In the genomic region with DNA sequence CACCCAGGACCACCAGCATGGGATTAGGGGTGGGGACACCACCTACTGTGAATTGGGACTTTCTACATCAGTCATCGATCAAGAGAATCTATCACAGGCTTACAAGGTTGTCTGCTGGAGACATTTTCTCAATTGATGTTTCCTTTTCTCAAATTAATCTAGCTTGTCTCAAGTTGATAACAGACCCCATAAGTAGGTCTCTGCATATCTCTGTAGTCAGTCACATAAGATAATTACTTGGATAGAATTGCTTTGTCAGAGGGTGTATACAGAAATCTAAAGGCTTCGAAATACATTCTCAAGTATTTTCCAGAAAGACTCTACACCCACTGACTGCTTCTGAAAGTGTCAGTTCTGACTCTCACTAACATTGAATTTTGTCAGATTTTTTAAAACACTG, we compare ENCODE assay signal across 20 mouse cellular contexts.
"Had no signal": no experiment of that assay in that cellular context is flagged by ENCODE, and none has a peak within 500 bp of the region (broad histone marks: within the 10 kb centered on the region; RNA-seq: fewer than 3 reads in every experiment).

No protein-coding gene starts in this region.

- H3K9me3 ChIP-seq: limb, embryonic 10.5 days; limb, embryonic 13.5 days; midbrain, embryonic 13.5 days; neural tube, embryonic 13.5 days; stomach, embryonic 15.5 days had no signal

- DNase-seq: kidney, adult 11 months; kidney, adult 8-10 months; kidney, postnatal 14 days; layer of hippocampus, adult 9-11 months; lung, embryonic 14.5 days; retina, postnatal 1 day; right cerebral cortex, postnatal 25 days; spleen, adult 18-20 months; thymus, postnatal 25 days had no signal

- H3K4me1 ChIP-seq: kidney, embryonic 15.5 days; limb, embryonic 10.5 days; limb, embryonic 13.5 days; midbrain, embryonic 13.5 days; neural tube, embryonic 13.5 days; stomach, embryonic 15.5 days had no signal

- H3K4me3 ChIP-seq: kidney, embryonic 15.5 days; layer of hippocampus, adult 2 months; limb, embryonic 10.5 days; limb, embryonic 13.5 days; midbrain, embryonic 13.5 days; myocyte; neural tube, embryonic 13.5 days; stomach, embryonic 15.5 days had no signal

- H3K36me3 ChIP-seq: kidney, embryonic 15.5 days; limb, embryonic 10.5 days; limb, embryonic 13.5 days; midbrain, embryonic 13.5 days; neural tube, embryonic 13.5 days; stomach, embryonic 15.5 days had no signal

- ATAC-seq: lung, postnatal 0 days; midbrain, embryonic 13.5 days; midbrain, embryonic 16.5 days had no signal

- H3K27me3 ChIP-seq: kidney, embryonic 15.5 days; limb, embryonic 13.5 days; midbrain, embryonic 13.5 days; neural tube, embryonic 13.5 days; stomach, embryonic 15.5 days had no signal

- H3K4me2 ChIP-seq: kidney, embryonic 15.5 days; limb, embryonic 13.5 days; lung, embryonic 14.5 days; midbrain, embryonic 13.5 days; neural tube, embryonic 13.5 days; stomach, embryonic 15.5 days had no signal

- H3K9ac ChIP-seq: kidney, embryonic 15.5 days; limb, embryonic 13.5 days; lung, embryonic 14.5 days; midbrain, embryonic 13.5 days; neural tube, embryonic 13.5 days; stomach, embryonic 15.5 days had no signal

- H3K27ac ChIP-seq: kidney, embryonic 15.5 days; layer of hippocampus, adult 2 months; limb, embryonic 10.5 days; limb, embryonic 13.5 days; macrophage; midbrain, embryonic 13.5 days; neural tube, embryonic 13.5 days; stomach, embryonic 15.5 days had no signal
